Mouse (Mus musculus): ENCODE results near the gene Epn2.
"Not testable (repeated sequence)": the region's sequence is repeated elsewhere in the genome, so short reads cannot be mapped to it uniquely, and the experiment has no call there.

Epn2 gene

DNA sequence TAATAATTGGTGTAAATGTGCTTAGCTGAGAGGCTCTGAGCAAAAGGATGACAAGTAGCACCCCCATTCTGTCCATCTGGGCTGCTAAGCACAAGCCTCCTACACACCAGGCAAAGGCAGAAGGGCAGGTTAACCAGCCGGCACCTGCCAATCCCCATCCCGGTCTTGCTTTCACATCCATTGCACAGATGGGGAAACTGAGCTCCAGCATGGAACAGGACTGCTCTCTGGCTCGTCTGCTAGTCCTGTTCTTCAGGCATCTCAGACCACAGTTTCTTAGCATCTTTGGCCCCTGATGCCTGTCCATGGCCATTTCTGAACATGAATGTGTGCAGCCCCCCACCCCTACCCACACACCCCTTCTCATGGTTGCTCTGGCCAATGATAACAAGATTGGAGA, 12.6 kb upstream of the Epn2 start:
- DNase-seq (ENCODE audit: low spot score): no peak

DNA sequence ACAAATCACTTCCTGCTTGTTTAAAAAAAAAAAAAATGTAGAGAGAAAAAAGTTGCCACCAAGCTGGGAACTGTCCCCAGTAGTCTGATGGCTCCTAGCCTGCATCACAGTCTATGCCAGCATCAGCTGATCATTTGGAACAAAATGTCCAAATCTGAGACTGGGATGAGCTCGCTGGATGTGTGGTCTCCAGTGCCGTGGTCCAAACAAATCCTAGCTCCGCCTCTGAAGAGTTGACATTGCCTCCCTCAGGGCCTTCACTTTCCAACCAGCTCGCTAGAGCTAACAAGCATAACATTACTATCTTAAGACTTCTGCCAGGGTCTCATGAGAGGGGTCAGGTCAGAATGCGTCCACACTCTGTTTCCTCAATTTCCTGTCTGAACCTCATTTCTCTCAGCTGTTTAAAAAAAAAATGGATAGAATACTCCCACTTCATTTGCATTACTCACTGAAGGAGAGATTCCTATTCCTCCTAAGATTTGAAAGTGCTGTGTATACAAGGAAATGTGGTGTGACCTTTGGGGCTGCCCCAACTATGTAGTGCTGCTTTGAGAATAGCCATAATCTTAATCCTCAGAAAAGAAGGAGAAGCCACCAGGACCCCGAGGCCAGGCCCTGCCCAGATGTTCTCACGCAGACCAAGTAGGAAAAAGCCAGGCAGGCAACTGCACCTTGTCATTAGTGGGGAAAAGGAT, 11.2 kb upstream of the Epn2 start:
- no peak for DNase-seq (ENCODE audit: low spot score)

DNA sequence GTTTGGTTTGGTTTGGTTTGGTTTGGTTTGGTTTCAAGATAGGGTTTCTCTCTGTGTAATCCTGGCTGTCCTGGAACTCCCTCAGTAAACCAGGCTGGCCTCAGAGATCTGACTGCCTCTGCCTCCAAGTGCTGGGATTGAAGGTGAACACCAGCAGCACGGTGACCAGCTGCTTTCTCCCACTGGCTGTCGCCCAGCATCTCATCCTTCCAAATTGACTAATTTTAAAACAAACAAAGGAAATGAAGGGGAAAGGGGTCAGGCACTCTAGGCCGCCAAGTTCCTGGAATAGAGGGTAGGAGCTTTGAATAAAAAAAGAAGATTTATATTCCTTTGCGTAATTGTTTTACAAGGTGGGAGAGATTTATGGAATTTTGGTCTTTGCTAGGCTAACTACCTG, 5.9 kb upstream of the Epn2 start:
- no peak for DNase-seq (ENCODE audit: low spot score)

GRCm38 (mm10) chr11:61584830-61585229, 5.3 kb upstream of the Epn2 start:
- DNase-seq (ENCODE audit: low spot score): no peak

- DNase-seq (ENCODE audit: low spot score): no peak
Observed at GRCm38 (mm10) chr11:61584096-61584495, 4.6 kb upstream of the Epn2 start.

DNA sequence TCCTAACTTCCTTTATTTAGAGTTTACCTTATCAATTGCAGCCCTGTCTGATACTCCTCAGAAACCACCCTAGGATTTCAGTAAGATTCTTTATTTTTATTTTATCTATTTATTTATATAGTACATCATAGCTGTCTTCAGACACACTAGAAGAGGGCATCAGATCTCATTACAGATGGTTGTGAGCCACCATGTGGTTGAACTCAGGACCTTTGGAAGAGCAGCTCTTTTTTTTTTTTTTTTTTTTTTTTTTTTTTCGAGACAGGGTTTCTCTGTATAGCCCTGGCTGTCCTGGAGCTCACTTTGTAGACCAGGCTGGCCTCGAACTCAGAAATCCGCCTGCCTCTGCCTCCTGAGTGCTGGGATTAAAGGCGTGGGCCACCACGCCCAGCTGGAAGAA, 3.3 kb upstream of the Epn2 start:
- not testable (repeated sequence) for DNase-seq (ENCODE audit: low spot score)

DNA sequence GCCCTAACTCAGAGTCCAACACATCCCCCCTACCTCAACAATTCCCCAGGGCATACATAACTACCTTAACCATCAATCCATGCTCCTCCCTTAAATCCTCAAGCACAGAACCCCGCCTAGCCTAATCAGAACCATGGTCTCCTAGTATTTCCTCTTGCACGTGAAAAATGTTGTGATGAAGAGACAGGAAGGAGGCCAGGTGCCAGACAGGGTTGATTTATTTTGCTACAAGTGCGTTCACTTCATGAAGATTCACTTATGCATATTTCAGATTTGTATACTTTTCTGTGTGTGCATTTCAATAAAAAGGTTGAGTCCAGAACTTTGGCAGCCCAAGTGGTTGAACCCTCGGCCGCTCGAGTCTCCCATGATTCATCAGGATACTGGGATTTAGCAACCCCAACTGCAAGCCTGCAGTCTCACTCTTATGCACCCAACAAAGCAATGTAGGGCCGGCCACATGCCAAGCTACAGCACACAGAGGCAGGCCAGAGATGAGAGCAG, 443 bp upstream of the Epn2 start:
- DNase-seq (ENCODE audit: low spot score): no peak

DNA sequence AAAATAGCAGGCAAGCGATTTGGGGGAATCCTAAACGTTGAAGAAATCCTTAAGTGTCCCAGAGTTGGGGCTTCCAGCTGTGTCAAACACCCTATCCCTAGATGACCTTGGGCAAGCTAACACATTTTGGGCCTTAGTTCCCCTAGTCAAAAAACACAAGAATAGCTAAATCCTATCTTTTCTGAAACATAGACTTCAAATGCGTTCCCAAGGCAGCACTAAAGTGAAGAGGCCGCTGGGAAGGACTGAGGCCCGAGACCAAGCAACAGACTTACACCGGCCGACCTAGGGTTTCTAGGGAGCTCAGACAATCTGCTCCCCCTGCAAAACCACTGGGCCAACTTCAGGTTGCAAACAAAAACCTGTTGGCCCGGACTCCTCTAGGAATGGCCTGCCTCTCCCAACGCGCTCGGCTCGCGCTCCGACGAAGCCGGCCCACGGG, 925 bp downstream of the Epn2 start:
- peak; percentile 52 for DNase-seq (ENCODE audit: low spot score)

GRCm38 (mm10) chr11:61577991-61578390, 1.5 kb downstream of the Epn2 start:
- peak; percentile 10 for DNase-seq (ENCODE audit: low spot score)

DNA sequence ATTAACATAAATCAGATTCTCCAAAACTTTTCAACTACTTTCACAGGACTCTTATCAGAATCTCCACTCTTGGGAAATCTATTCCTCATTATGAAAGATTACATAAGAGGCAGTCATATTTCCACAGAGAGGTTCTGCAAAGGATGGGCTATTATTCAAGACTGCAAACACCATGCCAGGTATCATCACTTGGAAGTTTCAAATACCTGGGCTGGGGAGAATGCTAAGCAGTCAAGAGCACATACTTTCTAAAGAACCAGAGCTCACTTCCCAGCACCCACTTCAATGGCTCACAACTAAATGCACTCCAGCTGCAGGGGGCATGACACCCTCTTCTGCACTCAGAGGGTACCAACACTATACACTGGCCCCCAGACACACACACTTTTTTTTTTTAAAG, 2.1 kb downstream of the Epn2 start:
- DNase-seq (ENCODE audit: low spot score): no peak

DNA sequence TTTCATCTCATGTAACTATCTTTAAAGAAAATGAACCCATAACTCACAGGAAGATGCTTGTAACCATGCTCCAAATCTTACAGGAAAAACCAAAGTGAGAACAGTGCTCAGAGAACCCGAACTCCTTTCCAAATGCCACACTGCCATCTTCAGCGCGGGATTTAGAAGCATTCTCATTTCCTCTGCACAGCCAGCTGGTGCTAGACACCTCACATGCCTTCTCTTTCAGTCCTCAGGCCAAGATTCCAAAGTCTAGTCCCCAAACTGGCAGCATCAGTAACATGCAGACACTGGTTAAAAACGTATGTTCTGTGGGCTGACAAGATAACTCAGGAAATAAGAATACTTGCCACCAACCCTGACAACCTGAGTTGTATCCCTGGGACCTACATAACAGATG, 6.2 kb downstream of the Epn2 start:
- DNase-seq (ENCODE audit: low spot score): no peak

DNA sequence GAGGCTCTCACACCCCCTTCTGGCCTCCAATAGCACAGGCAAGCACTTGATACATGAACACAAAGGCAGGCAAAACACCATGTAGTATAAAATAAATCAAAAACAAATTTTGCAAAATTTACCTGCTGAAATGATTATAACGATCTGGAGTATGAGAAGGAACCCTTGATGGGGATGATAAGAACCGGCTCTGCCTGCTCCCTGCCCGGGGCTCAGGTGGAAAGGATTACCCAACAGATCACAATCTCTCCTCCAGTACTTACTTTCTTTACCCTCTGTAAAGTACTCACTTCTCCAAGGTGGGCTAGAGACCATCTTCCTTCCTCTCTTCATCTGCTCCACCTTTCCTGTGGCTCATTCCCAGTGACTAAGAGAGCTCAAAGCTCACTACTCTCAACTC, 8.3 kb downstream of the Epn2 start:
- DNase-seq (ENCODE audit: low spot score): no peak

DNA sequence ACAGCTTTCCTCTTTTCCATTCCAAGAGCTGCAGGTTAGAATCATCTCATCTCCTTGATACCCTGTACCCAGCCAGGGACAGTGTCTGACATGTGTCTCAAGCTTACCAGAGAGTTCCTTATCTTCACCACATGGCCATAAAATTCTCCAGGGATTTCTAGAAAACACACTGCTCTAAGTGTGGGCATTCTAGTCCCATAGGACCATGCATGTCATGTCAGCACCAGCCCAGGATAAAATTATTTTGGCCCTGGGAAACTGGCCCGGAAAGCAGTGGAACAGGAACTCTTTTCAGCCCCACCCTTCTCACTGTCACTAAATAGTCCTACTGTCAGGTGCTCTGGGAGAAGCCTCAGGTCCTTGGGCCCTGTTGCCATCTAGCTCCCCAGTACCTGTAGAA, 9.8 kb downstream of the Epn2 start:
- no peak for DNase-seq (ENCODE audit: low spot score)

DNA sequence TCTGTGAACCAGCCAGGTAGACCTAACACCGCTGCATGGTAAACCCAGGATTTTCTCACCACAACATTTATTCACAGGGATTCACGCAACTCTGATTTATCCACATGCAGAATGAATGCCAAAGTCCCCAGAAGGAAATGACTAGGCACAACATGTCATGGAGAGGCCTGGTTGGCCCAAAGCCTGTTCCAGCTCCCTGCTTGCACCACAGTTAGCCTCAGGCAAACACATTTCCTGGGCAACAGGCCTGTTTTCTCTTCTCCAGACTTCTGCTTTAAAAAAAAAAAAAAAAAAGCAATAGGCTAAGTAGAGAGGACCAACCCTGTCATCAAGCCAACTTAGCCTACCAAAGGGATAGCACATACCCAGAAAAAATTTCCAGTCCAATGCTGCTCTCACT, 14.9 kb downstream of the Epn2 start:
- DNase-seq (ENCODE audit: low spot score): no peak

- DNase-seq (ENCODE audit: low spot score): no peak
Observed at GRCm38 (mm10) chr11:61563939-61564338, 15.5 kb downstream of the Epn2 start.

DNA sequence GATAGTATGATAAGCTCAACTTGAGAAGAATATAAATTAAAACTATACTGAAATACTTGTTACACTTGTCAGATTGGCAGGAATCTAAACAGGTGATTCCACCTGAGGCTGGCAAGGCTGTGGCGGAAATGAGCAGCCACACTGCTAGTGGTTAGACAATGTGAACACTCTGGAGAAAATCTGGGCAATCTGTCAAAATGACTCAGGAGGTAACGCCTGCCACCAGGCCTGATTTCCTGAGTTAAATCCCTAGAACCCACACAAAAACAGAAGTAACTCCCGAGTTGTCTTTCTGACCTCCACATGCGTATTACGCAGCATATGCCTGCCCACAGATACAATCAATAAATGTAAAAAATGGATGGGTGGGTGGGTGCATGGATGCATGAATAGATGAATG, 17.1 kb downstream of the Epn2 start:
- DNase-seq (ENCODE audit: low spot score): no peak

DNA sequence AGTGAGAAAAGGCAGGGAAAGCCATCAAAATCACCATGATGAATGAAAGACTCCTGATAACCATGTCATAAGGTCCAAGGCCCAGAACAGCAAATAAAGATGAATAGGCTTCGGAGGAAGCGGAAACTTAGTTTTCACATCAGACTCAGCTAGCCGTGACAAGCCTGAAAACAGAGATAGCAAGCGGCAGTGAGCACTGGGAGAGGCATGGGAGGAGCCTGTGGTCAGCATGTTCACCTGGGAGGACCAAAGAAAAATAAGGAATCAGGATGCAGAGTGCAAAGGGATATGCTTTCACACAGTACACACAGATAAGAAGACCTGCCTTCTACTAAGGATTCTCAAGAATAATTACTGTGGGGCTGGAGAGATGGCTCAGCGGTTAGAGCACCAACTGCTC, 19.9 kb downstream of the Epn2 start:
- no peak for DNase-seq (ENCODE audit: low spot score)

GRCm38 (mm10) chr11:61553015-61553754, 26.3 kb downstream of the Epn2 start:
- no peak for DNase-seq (ENCODE audit: low spot score)

GRCm38 (mm10) chr11:61550631-61551030, 28.9 kb downstream of the Epn2 start:
- DNase-seq (ENCODE audit: low spot score): no peak

GRCm38 (mm10) chr11:61547710-61548109, 31.8 kb downstream of the Epn2 start:
- no peak for DNase-seq (ENCODE audit: low spot score)

DNA sequence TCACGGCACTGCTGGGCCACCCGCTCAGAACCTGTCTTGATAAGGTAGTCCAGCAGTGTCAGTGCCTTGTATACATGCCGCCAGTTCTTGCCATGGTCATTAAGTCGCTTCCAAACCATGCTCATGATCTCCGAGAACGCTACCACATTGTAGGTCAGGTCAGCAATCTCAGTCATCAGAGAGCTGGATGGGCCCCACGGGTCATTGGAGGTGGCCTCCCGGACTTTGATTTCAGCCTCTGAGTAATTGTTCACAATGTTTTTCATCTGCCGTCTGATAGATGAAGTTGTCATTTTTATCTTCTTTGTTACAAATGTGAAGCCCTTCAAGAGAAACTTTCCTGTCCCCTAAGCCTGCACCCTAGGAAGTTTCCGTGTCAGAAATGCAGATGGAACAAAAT, 33.0 kb downstream of the Epn2 start:
- DNase-seq (ENCODE audit: low spot score): no peak

DNA sequence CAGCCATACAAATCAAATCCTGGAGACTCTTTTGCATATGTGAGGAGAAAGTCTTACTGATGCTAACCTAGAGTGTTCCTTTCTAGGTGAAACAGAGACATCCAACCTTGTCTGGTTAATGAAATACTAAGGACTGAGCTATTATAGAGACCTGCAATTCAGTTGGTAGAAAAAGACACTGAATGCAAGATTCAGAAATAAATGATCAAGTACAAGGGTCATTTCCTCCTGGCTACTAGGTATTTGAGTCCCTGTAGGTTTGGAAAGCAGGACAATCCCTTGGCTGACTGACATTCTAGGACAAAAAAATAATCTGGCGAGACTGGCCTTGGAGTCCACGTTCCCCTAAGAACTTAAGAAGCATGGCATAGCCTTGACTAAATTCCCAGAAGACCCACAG, 33.9 kb downstream of the Epn2 start:
- DNase-seq (ENCODE audit: low spot score): no peak

DNA sequence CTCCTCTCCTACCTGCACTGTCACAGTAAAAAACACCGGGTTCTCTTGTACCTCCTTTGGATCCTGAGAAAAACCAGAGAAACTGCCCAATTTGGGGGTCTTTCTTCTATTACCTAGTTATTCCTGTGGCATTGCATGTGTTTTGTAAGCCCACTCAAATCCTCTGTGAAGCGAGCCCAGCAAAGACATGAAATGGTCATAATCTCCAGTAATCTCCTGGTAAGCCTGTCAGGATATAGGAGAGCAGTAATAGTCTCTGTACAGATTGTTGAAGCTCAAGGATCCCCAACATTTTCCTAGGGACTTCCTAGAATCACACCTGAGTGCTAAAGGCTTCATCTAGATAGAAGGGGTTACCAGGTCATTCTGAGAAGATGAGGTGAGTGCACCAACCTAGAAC, 38.4 kb downstream of the Epn2 start:
- no peak for DNase-seq (ENCODE audit: low spot score)

- no peak for DNase-seq (ENCODE audit: low spot score)
Observed at GRCm38 (mm10) chr11:61540642-61541041, 38.8 kb downstream of the Epn2 start.

All from embryo, embryonic 10.5 days (tissue).